Mouse (Mus musculus): Measurements from ENCODE around the gene Hoxa1.

Gene Hoxa1

GRCm38 (mm10) chr6:52189909-52190308 is 31.8 kb upstream of the Hoxa1 start:
- DNase-seq (ENCODE audit: extremely low spot score), result no peak

- no peak for DNase-seq (ENCODE audit: extremely low spot score)
Measured at GRCm38 (mm10) chr6:52189172-52189591, 31.1 kb upstream of the Hoxa1 start.

- no peak for DNase-seq (ENCODE audit: extremely low spot score)
Measured at GRCm38 (mm10) chr6:52186500-52186899, 28.4 kb upstream of the Hoxa1 start.

GRCm38 (mm10) chr6:52185834-52186233 is 27.7 kb upstream of the Hoxa1 start:
- DNase-seq (ENCODE audit: extremely low spot score), result no peak

- DNase-seq (ENCODE audit: extremely low spot score), result no peak
Measured at GRCm38 (mm10) chr6:52185222-52185621, 27.1 kb upstream of the Hoxa1 start.

GRCm38 (mm10) chr6:52184668-52185067 is 26.6 kb upstream of the Hoxa1 start:
- no peak for DNase-seq (ENCODE audit: extremely low spot score)

- no peak for DNase-seq (ENCODE audit: extremely low spot score)
Measured at GRCm38 (mm10) chr6:52183311-52184080, 25.4 kb upstream of the Hoxa1 start.

- no peak for DNase-seq (ENCODE audit: extremely low spot score)
Measured at GRCm38 (mm10) chr6:52182793-52183192, 24.7 kb upstream of the Hoxa1 start.

- DNase-seq (ENCODE audit: extremely low spot score), result no peak
Measured at GRCm38 (mm10) chr6:52182030-52182429, 23.9 kb upstream of the Hoxa1 start.

GRCm38 (mm10) chr6:52180726-52181125 is 22.6 kb upstream of the Hoxa1 start:
- no peak for DNase-seq (ENCODE audit: extremely low spot score)

GRCm38 (mm10) chr6:52180213-52180710 is 22.1 kb upstream of the Hoxa1 start:
- no peak for DNase-seq (ENCODE audit: extremely low spot score)

GRCm38 (mm10) chr6:52179690-52180089 is 21.6 kb upstream of the Hoxa1 start:
- no peak for DNase-seq (ENCODE audit: extremely low spot score)

- DNase-seq (ENCODE audit: extremely low spot score), result peak; percentile 53
Measured at GRCm38 (mm10) chr6:52178918-52179665, 21.0 kb upstream of the Hoxa1 start.

- peak; percentile 57 for DNase-seq (ENCODE audit: extremely low spot score)
Measured at GRCm38 (mm10) chr6:52177806-52178205, 19.7 kb upstream of the Hoxa1 start.

GRCm38 (mm10) chr6:52177061-52177735 is 19.1 kb upstream of the Hoxa1 start, which contains the start of gene 5730596B20Rik:
5730596B20Rik (plus strand) TSS chr6:52177498.
- peak; percentile 82 for DNase-seq (ENCODE audit: extremely low spot score)

- DNase-seq (ENCODE audit: extremely low spot score), result no peak
Measured at GRCm38 (mm10) chr6:52176391-52176790, 18.3 kb upstream of the Hoxa1 start.

- DNase-seq (ENCODE audit: extremely low spot score), result peak; percentile 77
Measured at GRCm38 (mm10) chr6:52175864-52176263, 17.7 kb upstream of the Hoxa1 start.

GRCm38 (mm10) chr6:52174968-52175751 is 17.0 kb upstream of the Hoxa1 start:
- DNase-seq (ENCODE audit: extremely low spot score), result peak; percentile 87

GRCm38 (mm10) chr6:52173648-52174047 is 15.5 kb upstream of the Hoxa1 start:
- no peak for DNase-seq (ENCODE audit: extremely low spot score)

- DNase-seq (ENCODE audit: extremely low spot score), result peak; percentile 95
Measured at GRCm38 (mm10) chr6:52172501-52172900, 14.4 kb upstream of the Hoxa1 start.

- DNase-seq (ENCODE audit: extremely low spot score), result no peak
Measured at GRCm38 (mm10) chr6:52171938-52172337, 13.8 kb upstream of the Hoxa1 start.
